Mouse (Mus musculus) bone marrow macrophage, adult 2 months (primary cell): ENCODE data around the gene Nob1.

ENCODE experiments used
- CTCF ChIP-seq: IDR thresholded peaks from 2 replicates; pipeline ENCODE4 v1.5.1; 2012; ENCODE audit warnings: low read depth, mild to moderate bottlenecking, low read length, moderate library complexity
- POLR2A ChIP-seq: IDR thresholded peaks from 2 replicates; pipeline ENCODE4 v1.6.1; 2012; ENCODE audit warnings: mild to moderate bottlenecking, low read depth, low read length, borderline replicate concordance

GRCm38 (mm10) chr8:107430821-107431220, 6.0 kb upstream of the Nob1 start:
- no peak for TF ChIP-seq CTCF
- no peak for TF ChIP-seq POLR2A
